Mouse (Mus musculus) liver (tissue): ENCODE results near the gene Nfix.
A peak's percentile ranks its signal among the peaks of the same experiment; 100 is the strongest.

Experiments
- DNase-seq: peaks from one replicate; pipeline ENCODE4 v3.0.0-alpha.2; 2020; ENCODE audit warnings: mixed read lengths

The Nfix gene

GRCm38 (mm10) chr8:84661961-84662571, 138.1 kb downstream of the Nfix start:
- DNase-seq: peak; percentile 57

- DNase-seq: peak; percentile 90
Observed at GRCm38 (mm10) chr8:84661458-84661871, 138.7 kb downstream of the Nfix start.

- DNase-seq: peak; percentile 77
Observed at GRCm38 (mm10) chr8:84660819-84661457, 139.2 kb downstream of the Nfix start.

GRCm38 (mm10) chr8:84659936-84660818, 140.0 kb downstream of the Nfix start:
- peak; percentile 69 for DNase-seq

- no peak for DNase-seq
Observed at GRCm38 (mm10) chr8:84658951-84659350, 141.2 kb downstream of the Nfix start.

- DNase-seq: no peak
Observed at GRCm38 (mm10) chr8:84657680-84658079, 142.5 kb downstream of the Nfix start.

GRCm38 (mm10) chr8:84657203-84657602, 142.9 kb downstream of the Nfix start:
- DNase-seq: no peak

- peak; percentile 83 for DNase-seq
Observed at GRCm38 (mm10) chr8:84656641-84657126, 143.5 kb downstream of the Nfix start.

- no peak for DNase-seq
Observed at GRCm38 (mm10) chr8:84656191-84656525, 144.0 kb downstream of the Nfix start.

- DNase-seq: peak; percentile 49
Observed at GRCm38 (mm10) chr8:84655336-84656190, 144.6 kb downstream of the Nfix start.

- DNase-seq: no peak
Observed at GRCm38 (mm10) chr8:84654597-84654996, 145.5 kb downstream of the Nfix start.

- DNase-seq: no peak
Observed at GRCm38 (mm10) chr8:84653092-84653631, 147.0 kb downstream of the Nfix start.

- DNase-seq: no peak
Observed at GRCm38 (mm10) chr8:84650213-84650612, 149.9 kb downstream of the Nfix start.
